Comparison of ENCODE assay signal across 20 mouse cellular contexts in the genomic region with DNA sequence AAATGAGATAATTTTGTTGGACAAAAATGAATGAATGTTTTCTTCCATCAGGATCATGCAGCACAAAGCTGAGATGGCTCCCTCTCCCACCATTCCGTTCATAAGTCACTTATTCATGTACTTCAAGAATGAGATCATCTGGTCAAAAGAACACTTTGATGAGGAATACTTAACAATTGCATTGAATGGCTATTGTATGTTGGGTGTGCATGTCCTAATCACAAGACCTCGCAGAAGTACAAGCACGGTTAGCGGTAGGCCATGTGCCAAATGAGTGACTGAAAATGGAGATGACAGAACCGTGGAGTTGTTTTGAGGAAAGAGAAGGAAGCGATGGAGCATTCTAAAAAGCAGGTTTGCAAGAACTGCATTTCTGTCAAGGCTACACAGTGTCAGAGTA.
DNase-seq lines count a peak whose midpoint lies in the region; TF ChIP-seq lines count a peak whose summit lies in the region.
"Had no signal": no experiment of that assay in that cellular context is flagged by ENCODE, and none has a peak within 500 bp of the region (broad histone marks: within the 10 kb centered on the region; RNA-seq: fewer than 3 reads in every experiment).

No protein-coding gene starts in this region.

- TF ChIP-seq CTCF in cerebellum, adult 2 months (IDR thresholded peaks at IDR 0.05; ENCODE audit: borderline replicate concordance, insufficient read depth, low read depth, low read length) = no peak
- no peak for TF ChIP-seq CTCF in layer of hippocampus, adult 2 months (conservative IDR thresholded peaks at IDR 0.05)

- H3K4me1 ChIP-seq in cerebellum, adult 2 months (ENCODE audit: control insufficient read depth, insufficient read depth, low read length) = no peaks in the 10 kb centered on the region
- H3K4me1 ChIP-seq: embryonic facial prominence, embryonic 15.5 days; heart, embryonic 10.5 days; hindbrain, embryonic 12.5 days had no signal

- intact Hi-C loops in left cerebral cortex, postnatal 36 days (cut with DNase I) = no loop called here

- peak overlapping the region; percentile 50; the same call in 1 of the 2 replicates for H3K27ac ChIP-seq in cerebellum, adult 2 months (ENCODE audit: insufficient read depth, low read length)
- H3K27ac ChIP-seq in layer of hippocampus, adult 2 months = peak overlapping the region; percentile 40; the same call in 1 of the 2 replicates
- H3K27ac ChIP-seq: embryonic facial prominence, embryonic 15.5 days; forebrain, embryonic 15.5 days; heart, embryonic 10.5 days; hindbrain, embryonic 12.5 days had no signal

- peak in 1 of 2 experiments; percentile 12 for DNase-seq in cerebellum, adult 2 months
- no peak for DNase-seq in cerebellum, postnatal 4 days (ENCODE audit: low spot score in 2 of 2)
- DNase-seq in layer of hippocampus, adult 2 months (ENCODE audit: low spot score in 2 of 2) = no peak
- no peak for DNase-seq in layer of hippocampus, postnatal 36 days
- peak; percentile 38 to 43 for DNase-seq in left cerebral cortex, adult 9 months (ENCODE audit: low spot score in 2 of 2)
- no peak for DNase-seq in left cerebral cortex, postnatal 36 days (ENCODE audit: low spot score in 2 of 2)
- no peak for DNase-seq in heart, adult 9 months (ENCODE audit: low spot score in 2 of 2)
- DNase-seq: adrenal gland, postnatal 10 days; B cell, adult 2 months; cerebellum, adult 11-12 months; cerebellum, postnatal 36 days; embryo, embryonic 11 days; gastrocnemius, postnatal 36 days; heart, postnatal 10 days; heart, postnatal 4 days had no signal

- TF ChIP-seq POLR2A in cerebellum, adult 2 months (IDR thresholded peaks at IDR 0.05; ENCODE audit: borderline replicate concordance, insufficient read depth, low read length) = no peak

- H3K4me3 ChIP-seq in cerebellum, adult 2 months (replicated peaks; ENCODE audit: insufficient read depth, low read depth, low read length) = no peak overlapping the region
- no peak overlapping the region for H3K4me3 ChIP-seq in layer of hippocampus, adult 2 months
- H3K4me3 ChIP-seq: embryonic facial prominence, embryonic 15.5 days; erythroblast, embryonic 14.5 days; forebrain, embryonic 15.5 days; heart, embryonic 10.5 days; hindbrain, embryonic 12.5 days had no signal

- H3K27me3 ChIP-seq in cerebellum, adult 2 months (ENCODE audit: control insufficient read depth, insufficient read depth, low read length) = no peaks in the 10 kb centered on the region; the same call in 1 of the 2 replicates
- H3K27me3 ChIP-seq: embryonic facial prominence, embryonic 15.5 days; forebrain, embryonic 15.5 days; hindbrain, embryonic 12.5 days had no signal

- 63% methylated on average over 6 of the region's 6 CpGs for WGBS in cerebellum, adult 2 months

Comparison
In these comparisons a context has a peak if more than half of its experiments do, and no peak if none do; other contexts are left out.
1. DNase-seq: peak in left cerebral cortex, adult 9 months (2 of 2); none in cerebellum, postnatal 4 days (0 of 2), layer of hippocampus, adult 2 months (0 of 2), layer of hippocampus, postnatal 36 days (0 of 2), left cerebral cortex, postnatal 36 days (0 of 2) and heart, adult 9 months (0 of 2).